Mouse (Mus musculus) thymus, postnatal 4 days (tissue): ENCODE data around the gene Uvrag.

Experiments
- DNase-seq: peaks from one replicate; pipeline ENCODE4 v3.0.0; 2021

The Uvrag gene

GRCm38 (mm10) chr7:99052471-99053241 is 88.3 kb downstream of the Uvrag start:
- DNase-seq = no peak

GRCm38 (mm10) chr7:99050882-99051281 is 90.1 kb downstream of the Uvrag start:
- no peak for DNase-seq

DNA sequence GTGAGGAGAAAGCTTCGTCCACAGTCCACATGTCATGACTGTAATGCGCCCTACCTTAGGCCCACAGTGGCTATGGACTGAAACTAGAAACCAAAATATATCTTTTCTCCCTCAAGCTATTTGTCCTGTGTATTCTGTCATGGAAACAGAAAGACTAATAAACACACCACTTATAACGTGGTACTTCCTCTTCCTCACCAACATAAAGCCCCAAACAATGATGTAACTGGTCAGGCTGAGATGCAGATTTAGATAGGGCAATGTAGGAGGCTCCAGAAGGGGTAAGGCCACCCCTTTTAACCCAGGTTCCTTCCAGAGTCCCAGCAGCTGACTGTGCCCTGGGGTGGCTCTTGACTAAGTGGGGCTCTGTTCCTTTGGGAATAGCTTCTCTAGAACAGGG is 91.0 kb downstream of the Uvrag start:
- no peak for DNase-seq

- no peak for DNase-seq
Observed at GRCm38 (mm10) chr7:99046545-99047206, 94.3 kb downstream of the Uvrag start.

- no peak for DNase-seq
Observed at GRCm38 (mm10) chr7:99045525-99045924, 95.4 kb downstream of the Uvrag start.

DNA sequence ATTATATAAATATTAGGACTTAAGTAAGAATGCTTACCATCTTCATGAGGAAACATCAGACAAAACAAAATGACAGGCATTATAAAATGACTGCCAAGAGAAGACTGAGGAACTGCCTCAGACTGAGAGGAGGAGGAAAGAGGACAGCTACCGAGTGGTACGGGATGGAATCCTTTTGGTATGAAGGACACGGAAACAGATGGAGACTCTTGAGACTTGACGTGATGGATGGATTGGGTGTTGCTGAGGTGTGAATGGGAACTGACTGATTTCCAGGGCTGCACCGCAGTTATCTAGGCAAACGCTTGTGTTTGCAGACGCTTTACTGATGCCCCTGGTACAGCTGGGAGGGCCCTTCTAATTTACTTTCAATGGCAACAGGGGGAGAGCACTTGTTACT is 97.0 kb downstream of the Uvrag start:
- DNase-seq = no peak

GRCm38 (mm10) chr7:99043322-99043721 is 97.6 kb downstream of the Uvrag start:
- no peak for DNase-seq

DNA sequence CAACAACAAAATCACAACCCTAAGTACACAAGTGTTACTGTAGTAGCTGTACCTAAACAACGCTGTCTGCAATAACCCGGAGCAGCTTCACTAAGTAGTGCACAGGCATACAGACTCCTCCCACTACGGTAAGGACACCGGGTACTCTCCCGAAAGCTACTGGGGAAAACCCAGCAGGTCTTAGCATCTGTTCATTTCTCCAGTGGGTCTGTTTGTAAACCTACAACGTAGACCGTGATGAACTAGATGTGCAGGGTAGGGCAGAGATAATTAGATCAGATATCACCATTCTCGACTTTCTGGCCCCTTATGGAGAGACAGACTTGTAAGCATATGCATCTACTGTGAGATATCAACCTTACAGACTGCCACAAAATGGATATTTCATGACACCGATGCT is 99.1 kb downstream of the Uvrag start:
- DNase-seq = no peak

DNA sequence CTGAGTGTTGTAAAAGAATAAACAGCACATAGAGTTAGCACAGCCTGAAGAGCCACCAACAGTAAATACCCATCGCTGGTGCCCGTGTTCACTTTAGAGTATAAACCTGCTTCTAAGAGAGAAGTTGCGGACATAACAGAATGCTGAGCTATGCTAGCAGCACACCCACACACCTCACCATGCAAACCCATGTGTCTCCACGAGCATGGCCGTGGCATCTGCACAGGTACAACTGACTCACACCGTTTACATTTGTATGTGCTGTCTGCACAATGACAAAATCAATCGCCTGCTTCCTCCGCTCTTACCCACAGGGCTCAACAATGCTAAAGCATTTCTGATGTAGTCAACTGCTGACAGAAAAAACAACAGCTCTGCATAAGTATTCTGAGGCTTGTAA is 101.0 kb downstream of the Uvrag start:
- no peak for DNase-seq

GRCm38 (mm10) chr7:99036284-99036683 is 104.7 kb downstream of the Uvrag start:
- DNase-seq = no peak

GRCm38 (mm10) chr7:99034909-99035308 is 106.0 kb downstream of the Uvrag start:
- DNase-seq = no peak

GRCm38 (mm10) chr7:99033838-99034237 is 107.1 kb downstream of the Uvrag start:
- no peak for DNase-seq

DNA sequence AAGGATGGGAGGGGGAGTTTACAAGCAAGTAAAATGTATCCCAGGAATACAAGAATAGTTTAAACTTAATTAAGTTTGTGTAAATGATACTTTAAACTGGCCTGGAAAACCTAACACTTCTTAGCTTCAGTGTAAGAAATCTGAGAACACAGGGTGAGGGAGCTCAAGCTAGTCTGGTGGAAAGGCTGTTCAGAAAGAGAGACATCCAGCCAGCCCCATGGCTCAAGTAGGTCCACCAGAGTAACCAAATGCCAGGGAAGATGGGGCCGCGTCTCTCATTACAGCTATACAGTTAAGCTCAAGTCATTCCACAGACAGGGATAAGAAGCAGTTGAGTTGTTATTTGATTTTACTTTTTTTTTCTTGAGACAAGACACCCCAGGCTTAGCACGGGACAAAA is 107.6 kb downstream of the Uvrag start:
- DNase-seq = no peak

DNA sequence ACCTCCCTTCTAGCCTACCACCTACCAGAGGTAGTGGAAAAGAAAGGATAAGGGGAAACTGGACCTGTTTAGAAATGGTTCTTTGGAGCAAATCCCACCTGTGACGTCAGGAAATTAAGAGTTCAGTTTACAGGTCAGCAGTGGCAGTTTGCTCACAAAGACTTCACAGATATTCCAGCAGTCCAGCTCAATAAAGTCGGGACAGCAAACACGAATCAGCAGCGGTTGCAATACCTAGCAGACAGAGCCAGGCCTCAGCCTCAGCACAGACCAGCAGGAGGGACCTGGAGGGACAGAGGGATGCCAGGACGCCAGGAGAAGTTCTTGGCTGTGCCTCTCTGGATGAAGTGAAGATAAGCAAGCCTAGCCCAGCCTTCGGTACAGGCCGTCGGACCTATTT is 108.9 kb downstream of the Uvrag start:
- no peak for DNase-seq

DNA sequence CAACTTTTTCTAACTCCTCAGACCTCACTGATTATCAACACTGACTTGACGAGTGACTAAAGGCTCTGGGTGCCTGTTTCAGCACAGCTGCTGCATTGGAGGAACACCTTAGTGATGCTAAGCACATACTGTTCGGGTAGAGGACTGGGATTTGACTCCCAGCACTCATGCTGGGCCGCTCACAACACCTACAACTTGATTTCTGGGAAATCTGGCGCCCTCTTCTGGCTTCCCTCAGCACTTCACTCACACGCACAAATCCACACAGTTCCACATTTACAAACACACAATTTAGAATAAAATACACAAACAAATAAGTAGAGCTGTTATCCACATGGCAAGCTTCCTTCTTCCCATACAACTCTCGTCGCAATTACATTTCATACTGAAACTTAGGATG is 112.8 kb downstream of the Uvrag start:
- DNase-seq = peak; percentile 46

GRCm38 (mm10) chr7:99027185-99027584 is 113.8 kb downstream of the Uvrag start:
- DNase-seq = peak; percentile 25

DNA sequence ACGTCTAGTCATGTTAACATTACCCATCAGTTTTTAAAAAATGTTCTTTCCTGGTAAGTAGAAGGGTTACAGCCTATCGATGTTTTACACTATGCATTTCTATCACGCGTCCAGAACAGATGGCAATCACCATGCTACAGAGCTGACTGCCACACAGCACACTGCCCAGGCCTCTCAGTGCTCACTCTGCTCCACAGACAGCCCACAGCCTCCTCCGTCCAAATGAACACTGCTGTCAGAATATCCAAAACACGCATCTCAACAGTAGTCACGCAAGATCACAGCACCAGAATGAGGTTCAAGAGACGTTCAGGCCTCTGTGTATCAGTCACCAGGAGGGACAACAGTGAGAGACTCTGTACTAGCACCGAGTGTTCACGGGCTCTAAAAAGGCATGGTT is 115.0 kb downstream of the Uvrag start:
- DNase-seq = no peak

- DNase-seq = no peak
Observed at GRCm38 (mm10) chr7:99025265-99025664, 115.7 kb downstream of the Uvrag start.

- no peak for DNase-seq
Observed at GRCm38 (mm10) chr7:99024791-99025190, 116.2 kb downstream of the Uvrag start.

- DNase-seq = no peak
Observed at GRCm38 (mm10) chr7:99023931-99024330, 117.0 kb downstream of the Uvrag start.

GRCm38 (mm10) chr7:99021277-99021676 is 119.7 kb downstream of the Uvrag start:
- peak; percentile 20 for DNase-seq

- no peak for DNase-seq
Observed at GRCm38 (mm10) chr7:99020353-99020752, 120.6 kb downstream of the Uvrag start.

GRCm38 (mm10) chr7:99017224-99017844 is 123.6 kb downstream of the Uvrag start:
- no peak for DNase-seq

DNA sequence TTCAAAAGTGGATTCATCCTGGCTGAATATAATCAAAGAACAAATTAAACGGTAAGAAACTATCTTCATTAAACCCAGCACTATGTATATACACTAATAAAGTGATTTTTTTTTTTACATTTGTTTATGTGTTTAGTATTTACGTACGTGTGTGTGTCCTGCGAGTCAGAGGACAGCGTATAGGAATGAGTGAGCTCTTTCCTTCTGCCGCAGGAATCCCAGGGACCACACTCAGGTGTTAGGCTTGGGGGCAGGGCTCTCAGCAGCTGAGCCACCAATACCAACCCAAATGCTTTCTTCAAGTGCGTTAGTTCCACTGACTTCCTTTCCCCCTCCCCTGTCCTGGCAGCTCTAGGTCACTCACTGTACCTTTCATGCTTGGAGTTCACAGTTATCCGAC is 125.0 kb downstream of the Uvrag start:
- DNase-seq = no peak
